Mouse (Mus musculus): ENCODE measurements around the gene Ambra1. TPM values are rescaled to one million over a fixed set of nuclear protein-coding genes. Genes with fewer than 3 reads are reported as not detected.

Gene Ambra1
- polyA plus RNA-seq, 1 experiment from 2014 or later, result 25.0 TPM

DNA sequence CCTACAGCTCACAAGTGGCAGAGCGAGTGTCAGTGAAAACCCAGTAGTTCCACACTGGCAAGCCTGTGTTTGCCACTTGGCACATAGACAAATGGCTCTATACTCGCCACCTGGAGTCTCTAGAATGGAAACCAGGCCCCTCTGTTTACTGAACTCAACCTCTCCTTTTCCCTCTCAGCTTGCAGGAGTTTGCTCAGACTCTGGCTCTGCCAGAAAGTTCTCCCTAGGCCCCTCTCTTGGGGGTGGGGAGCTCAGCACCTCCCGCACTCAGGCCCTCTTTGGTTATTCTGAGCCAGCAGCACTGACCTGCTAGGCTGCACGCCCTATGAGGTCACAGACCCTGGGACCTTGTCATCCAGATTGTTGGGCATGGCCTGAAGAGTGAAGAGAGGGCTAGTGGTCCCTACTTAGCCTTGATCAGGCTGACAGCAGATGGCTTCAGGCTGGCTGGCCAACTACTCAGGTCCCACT is 225.2 kb downstream of the Ambra1 start:
- Histone ChIP-seq H3K36me3 (replicated peaks) (peaks cover 23% of the 10 kb centered on the region), H3K27ac (replicated peaks) (0 out of 2 replicates have a peak overlapping the region, but pooled peaks have one; percentile 25), H3K27me3 (replicated peaks; ENCODE audit: low read depth, poor library complexity, severe bottlenecking) (no peaks in the 10 kb centered on the region), H3K9me3 (no peaks in the 10 kb centered on the region), H3K4me3 (no peak overlapping the region), H3K4me1 (peaks cover 56% of the 10 kb centered on the region)
- WGBS, result 90% methylated on average over 4 of the region's 4 CpGs
- DNase-seq (ENCODE audit: low spot score), result no peak

DNA sequence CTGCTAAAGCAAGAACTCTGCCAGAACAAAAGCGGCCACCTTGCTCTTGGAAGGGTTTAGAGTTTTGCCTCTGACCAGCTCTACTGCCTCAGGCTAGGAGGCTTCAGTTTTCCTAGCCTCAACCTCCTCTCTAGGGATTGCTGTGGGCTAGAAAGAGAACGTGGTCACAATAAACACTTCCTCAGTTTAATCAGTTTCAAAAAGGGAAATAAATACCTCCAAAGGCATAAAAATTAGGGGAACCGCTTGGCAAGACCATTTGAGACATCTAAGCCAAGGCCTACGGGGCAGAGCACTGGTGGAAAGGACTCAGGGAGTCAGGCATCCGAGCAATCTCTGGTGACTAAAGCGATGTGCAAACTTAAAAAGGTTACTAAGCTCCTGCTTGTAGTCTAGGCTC is 225.9 kb downstream of the Ambra1 start:
- 81% methylated on average over 6 of the region's 6 CpGs for WGBS
- no peaks in the 10 kb centered on the region for H3K9me3 ChIP-seq
- H3K27ac ChIP-seq (replicated peaks), result no peak overlapping the region
- no peak overlapping the region for H3K4me3 ChIP-seq
- no peak for DNase-seq (ENCODE audit: low spot score)
- H3K36me3 ChIP-seq (replicated peaks), result peaks cover 29% of the 10 kb centered on the region
- H3K27me3 ChIP-seq (replicated peaks; ENCODE audit: low read depth, poor library complexity, severe bottlenecking), result no peaks in the 10 kb centered on the region
- peaks cover 54% of the 10 kb centered on the region for H3K4me1 ChIP-seq

DNA sequence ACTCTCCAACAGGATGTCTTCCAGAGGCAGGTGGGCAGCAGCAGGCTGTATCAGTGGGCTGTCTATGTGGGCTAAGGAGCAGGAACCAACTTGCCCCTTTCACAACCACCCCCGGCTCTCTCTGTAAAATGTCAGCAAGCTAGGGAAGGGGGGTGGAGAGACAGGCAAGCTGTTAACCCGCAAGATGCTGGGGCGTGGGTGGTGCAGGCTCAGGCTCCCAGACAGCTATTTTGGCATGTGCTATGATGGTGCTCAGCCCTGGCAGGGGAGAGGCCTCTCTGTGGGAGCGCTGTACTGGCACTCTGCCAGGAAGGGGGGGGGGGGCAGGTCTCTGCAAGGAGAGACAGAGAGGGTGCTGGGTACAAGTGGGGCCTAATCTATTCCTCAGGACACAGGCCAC is 227.2 kb downstream of the Ambra1 start:
- no peak overlapping the region for H3K4me3 ChIP-seq
- peaks cover 59% of the 10 kb centered on the region for H3K4me1 ChIP-seq
- peak overlapping the region; percentile 44 for H3K27ac ChIP-seq (replicated peaks)
- peaks cover 29% of the 10 kb centered on the region for H3K36me3 ChIP-seq (replicated peaks)
- 76% methylated on average over 4 of the region's 4 CpGs for WGBS
- H3K9me3 ChIP-seq, result no peaks in the 10 kb centered on the region
- no peak for DNase-seq (ENCODE audit: low spot score)
- no peaks in the 10 kb centered on the region for H3K27me3 ChIP-seq (replicated peaks; ENCODE audit: low read depth, poor library complexity, severe bottlenecking)

DNA sequence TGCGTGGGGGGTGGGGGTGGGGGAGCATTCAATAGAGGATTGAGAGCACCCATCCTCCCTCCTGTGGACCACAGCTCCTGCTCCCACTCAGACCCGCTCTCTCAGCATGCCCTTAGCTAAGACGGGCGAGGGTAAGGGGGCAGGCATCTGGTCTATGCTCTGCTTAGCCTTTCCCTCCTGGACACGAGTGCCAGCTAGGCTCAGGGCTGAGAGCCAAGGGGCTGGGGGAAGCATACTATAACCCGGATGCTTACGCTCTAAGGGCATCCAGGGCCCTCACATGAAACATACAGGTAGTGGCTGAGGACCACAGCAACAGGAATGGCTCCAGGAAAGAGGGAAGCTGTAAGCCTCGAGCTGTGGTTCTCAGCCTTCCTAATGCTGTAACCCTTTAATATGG is 228.1 kb downstream of the Ambra1 start:
- H3K27ac ChIP-seq (replicated peaks), result no peak overlapping the region
- peaks cover 69% of the 10 kb centered on the region for H3K4me1 ChIP-seq
- DNase-seq (ENCODE audit: low spot score), result no peak
- WGBS, result 92% methylated on average over 8 of the region's 8 CpGs
- peaks cover 29% of the 10 kb centered on the region for H3K36me3 ChIP-seq (replicated peaks)
- no peaks in the 10 kb centered on the region for H3K27me3 ChIP-seq (replicated peaks; ENCODE audit: low read depth, poor library complexity, severe bottlenecking)
- H3K9me3 ChIP-seq, result no peaks in the 10 kb centered on the region
- no peak overlapping the region for H3K4me3 ChIP-seq

DNA sequence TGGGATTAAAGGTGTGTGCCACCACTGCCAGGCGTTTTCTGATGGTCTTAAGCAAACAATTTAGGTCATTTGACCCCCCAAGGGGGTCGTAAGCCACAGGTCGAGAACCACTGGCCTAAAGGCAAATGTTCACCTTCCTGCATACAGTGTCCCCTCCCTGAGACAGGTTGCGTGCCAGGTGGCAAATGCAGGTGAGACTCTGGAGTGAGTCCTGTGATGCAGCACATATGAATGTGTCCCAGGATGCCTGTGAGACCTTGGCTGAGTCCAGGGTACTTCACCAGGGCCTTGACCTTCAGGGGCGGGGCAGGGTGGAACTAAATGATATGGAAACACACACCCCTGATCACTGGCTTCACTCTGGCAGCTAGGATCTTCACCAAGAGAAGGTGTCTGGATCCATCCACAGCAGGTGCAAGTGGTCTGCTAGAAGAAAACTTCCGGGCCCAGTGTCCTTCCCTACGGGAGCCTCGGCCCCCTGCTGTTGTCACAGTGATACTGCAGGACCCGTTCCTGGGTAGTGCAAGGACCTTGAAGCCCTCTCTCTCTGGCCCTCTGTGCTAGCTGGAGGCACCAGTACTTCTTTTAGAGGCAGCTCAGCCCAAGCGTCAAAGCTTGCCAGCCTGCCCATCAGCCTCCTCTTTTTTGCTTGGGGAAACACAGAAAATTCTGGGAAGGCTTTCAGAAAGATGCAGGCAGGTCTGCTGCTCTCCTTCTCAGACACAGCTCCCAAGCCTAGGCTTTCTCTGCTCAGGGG is 228.9 kb downstream of the Ambra1 start:
- WGBS, result 48% methylated on average over 10 of the region's 10 CpGs
- peak; percentile 74 for DNase-seq (ENCODE audit: low spot score)
- Histone ChIP-seq H3K4me3 (peak overlapping the region; percentile 12; the same call in 1 of the 2 replicates), H3K36me3 (replicated peaks) (peaks cover 29% of the 10 kb centered on the region), H3K27ac (replicated peaks) (no peak overlapping the region), H3K9me3 (no peaks in the 10 kb centered on the region), H3K27me3 (replicated peaks; ENCODE audit: low read depth, poor library complexity, severe bottlenecking) (no peaks in the 10 kb centered on the region), H3K4me1 (peaks cover 67% of the 10 kb centered on the region)

DNA sequence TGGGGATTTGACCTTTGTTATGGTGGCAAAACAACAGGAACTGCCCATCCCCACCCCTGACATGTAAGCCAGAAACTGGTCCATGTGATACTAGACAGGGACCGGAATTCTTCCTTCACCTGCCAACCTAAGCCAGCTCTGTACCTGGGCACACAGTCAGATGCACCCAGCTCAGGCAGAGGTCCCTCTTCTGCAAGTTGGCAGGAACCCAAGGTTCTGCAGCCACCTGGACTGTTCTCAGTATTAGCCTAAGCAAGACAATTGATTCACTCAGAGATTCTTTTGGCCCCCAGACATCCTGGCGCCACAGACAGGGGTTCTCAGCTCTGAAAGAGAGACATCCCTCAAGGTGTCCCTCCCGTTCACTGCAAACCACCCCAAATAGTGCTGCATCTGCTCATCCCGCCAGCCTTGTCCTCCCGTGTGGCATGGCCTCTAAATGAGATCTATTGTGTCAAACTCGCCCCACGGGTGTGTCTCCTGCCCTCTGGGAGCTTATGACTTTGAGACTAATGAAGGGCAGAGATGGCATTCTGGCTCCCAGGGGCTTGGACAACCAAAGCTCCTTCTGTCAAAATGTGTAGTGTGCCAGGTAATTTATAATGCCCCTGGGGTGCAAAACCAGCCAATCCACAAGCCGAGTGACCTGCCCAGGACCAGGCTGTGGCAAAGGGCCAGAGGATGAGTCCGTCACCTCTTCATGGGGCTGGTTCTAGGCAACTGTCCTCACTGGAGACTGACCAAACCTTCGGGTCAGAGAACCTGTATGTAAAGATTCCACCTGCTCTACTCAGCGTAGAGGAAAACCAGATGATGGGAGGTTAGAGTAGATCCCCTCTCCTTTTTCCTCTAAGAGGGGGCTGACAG is 229.8 kb downstream of the Ambra1 start:
- peaks cover 29% of the 10 kb centered on the region for H3K36me3 ChIP-seq (replicated peaks)
- H3K4me3 ChIP-seq, result no peak overlapping the region
- 82% methylated on average over 11 of the region's 11 CpGs for WGBS
- H3K9me3 ChIP-seq, result no peaks in the 10 kb centered on the region
- peaks cover 5% of the 10 kb centered on the region for H3K27me3 ChIP-seq (replicated peaks; ENCODE audit: low read depth, poor library complexity, severe bottlenecking)
- no peak overlapping the region for H3K27ac ChIP-seq (replicated peaks)
- DNase-seq (ENCODE audit: low spot score), result no peak
- peaks cover 68% of the 10 kb centered on the region for H3K4me1 ChIP-seq

DNA sequence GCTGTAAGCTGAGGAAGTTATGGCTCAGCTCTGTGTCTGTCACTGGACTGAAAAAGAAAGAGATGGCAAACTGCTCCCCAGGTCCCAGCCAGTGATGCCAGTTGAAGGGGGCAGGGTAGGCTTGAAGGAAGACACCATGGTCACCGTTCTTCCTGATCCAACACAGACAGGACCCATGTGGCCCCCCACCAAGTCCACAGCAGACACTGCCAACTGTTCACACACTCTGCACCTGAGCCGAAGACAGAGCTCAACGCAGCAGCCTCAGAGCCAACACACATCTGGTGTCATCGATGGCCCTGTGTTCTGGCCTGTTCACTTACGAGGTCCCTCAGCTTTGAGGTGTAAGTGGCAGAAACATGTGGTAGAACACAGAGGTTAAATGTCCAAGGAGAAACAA is 230.5 kb downstream of the Ambra1 start:
- peaks cover 29% of the 10 kb centered on the region for H3K36me3 ChIP-seq (replicated peaks)
- H3K9me3 ChIP-seq, result no peaks in the 10 kb centered on the region
- H3K27ac ChIP-seq (replicated peaks), result no peak overlapping the region
- no peak overlapping the region for H3K4me3 ChIP-seq
- no peak for DNase-seq (ENCODE audit: low spot score)
- H3K27me3 ChIP-seq (replicated peaks; ENCODE audit: low read depth, poor library complexity, severe bottlenecking), result peaks cover 12% of the 10 kb centered on the region
- 93% methylated on average over 5 of the region's 5 CpGs for WGBS
- peaks cover 70% of the 10 kb centered on the region for H3K4me1 ChIP-seq

DNA sequence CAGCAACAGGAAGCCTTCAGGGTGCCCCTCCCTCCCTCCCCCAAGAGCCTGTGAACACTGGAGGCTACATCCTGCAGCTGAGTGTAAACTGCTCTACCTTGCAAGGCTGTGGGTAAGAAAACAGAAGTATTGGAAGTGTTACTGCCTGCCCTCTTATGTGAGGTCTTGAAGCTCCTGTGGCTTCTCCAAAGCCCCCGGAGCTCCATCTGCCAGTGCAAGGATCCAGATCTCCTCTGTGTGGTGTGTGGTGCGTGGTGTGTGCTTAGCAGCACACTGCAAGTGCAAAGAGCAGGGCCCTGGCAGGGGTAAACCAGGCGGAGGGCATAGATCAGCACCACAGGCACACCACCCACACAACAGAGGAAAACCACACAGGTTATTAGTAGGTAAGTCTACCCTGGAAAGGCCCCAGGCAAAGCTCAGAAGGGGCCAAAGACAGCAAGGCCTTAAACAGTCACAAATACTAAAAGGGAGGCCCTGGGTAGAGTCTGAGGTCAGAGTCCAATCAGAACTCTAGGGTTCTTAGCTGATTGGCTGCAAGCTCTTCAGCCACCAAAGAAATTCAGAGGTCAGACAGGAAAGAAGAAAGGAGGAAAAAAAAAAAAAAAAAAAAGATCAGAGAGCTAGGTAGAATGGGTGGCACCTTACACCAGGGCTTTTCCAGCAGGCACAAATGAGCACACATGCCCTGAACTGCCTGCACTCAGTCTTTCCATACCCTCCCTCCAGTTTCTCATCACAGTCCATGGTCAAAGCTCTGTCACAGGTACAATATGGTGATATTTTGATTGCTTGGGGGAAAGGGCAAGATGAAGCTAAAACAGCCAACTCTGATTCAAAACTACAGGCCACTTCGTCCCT is 232.2 kb downstream of the Ambra1 start:
- 61% methylated on average over 4 of the region's 4 CpGs for WGBS
- H3K27ac ChIP-seq (replicated peaks), result peak overlapping the region; percentile 92
- no peak for DNase-seq (ENCODE audit: low spot score)
- H3K27me3 ChIP-seq (replicated peaks; ENCODE audit: low read depth, poor library complexity, severe bottlenecking), result peaks cover 26% of the 10 kb centered on the region
- no peaks in the 10 kb centered on the region for H3K9me3 ChIP-seq
- H3K4me3 ChIP-seq, result peak overlapping the region; percentile 95
- peaks cover 22% of the 10 kb centered on the region for H3K36me3 ChIP-seq (replicated peaks)
- H3K4me1 ChIP-seq, result peaks cover 71% of the 10 kb centered on the region

DNA sequence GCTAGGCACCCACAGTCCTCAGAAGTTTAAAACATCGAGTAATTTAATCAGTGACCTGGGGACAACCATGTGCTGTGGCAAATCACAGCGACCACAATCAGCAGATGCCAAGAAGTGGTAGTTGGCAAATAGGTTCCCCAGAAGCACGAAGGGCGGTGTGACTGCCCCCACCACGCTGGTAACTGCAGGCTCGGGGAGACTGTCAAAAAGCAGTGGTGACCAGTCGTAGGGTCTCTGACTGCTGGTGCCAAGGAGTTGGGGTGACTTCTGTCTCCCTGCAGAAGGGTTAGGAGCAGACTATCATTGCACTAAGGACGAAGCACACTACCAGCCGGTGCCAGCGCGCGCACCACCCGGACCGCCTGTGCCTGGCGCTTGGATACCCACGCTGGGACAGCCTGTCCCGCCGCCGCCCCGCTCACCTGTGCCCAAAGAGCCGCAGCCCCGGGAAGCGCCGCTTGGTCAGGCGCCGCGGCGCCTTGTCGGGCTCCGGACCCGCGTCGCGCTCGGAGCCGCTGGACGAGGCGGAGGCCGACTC is 233.0 kb downstream of the Ambra1 start:
- Histone ChIP-seq H3K27ac (replicated peaks) (peak overlapping the region; percentile 92), H3K4me1 (peaks cover 66% of the 10 kb centered on the region), H3K36me3 (replicated peaks) (peaks cover 18% of the 10 kb centered on the region), H3K4me3 (peak overlapping the region; percentile 95), H3K9me3 (no peaks in the 10 kb centered on the region), H3K27me3 (replicated peaks; ENCODE audit: low read depth, poor library complexity, severe bottlenecking) (peaks cover 26% of the 10 kb centered on the region)
- WGBS, result under 1% methylated on average over 39 of the region's 39 CpGs
- DNase-seq (ENCODE audit: low spot score), result no peak

DNA sequence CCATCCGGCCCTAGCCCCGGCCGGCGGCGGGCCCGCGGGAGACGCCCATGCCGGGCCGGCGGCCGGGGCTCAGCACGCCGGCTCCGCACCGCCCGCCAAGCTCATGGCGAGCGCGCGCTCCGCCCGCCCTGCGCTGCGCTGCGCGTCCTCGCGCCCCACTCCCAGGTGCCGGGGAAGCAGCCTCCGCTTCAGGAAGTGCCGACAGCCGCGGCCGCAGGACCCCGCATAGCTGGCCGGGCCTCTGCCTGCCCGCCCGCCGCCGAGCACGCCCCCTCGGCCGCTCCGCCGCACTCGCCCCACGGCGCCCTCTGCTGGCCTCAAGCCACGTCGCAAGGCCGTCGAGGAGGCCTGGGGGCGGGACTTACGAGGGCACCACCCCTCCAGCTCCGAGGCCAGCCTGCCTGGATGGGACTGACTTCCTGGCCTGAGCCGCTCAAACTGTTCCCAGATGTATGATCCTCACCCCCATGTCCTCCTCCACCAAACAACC is 233.6 kb downstream of the Ambra1 start:
- H3K9me3 ChIP-seq, result no peaks in the 10 kb centered on the region
- H3K27me3 ChIP-seq (replicated peaks; ENCODE audit: low read depth, poor library complexity, severe bottlenecking), result peaks cover 26% of the 10 kb centered on the region
- under 1% methylated on average over 57 of the region's 57 CpGs for WGBS
- peak; percentile 98 for DNase-seq (ENCODE audit: low spot score)
- H3K36me3 ChIP-seq (replicated peaks), result peaks cover 16% of the 10 kb centered on the region
- H3K4me3 ChIP-seq, result peak overlapping the region; percentile 95
- peaks cover 68% of the 10 kb centered on the region for H3K4me1 ChIP-seq
- H3K27ac ChIP-seq (replicated peaks), result peak overlapping the region; percentile 92

DNA sequence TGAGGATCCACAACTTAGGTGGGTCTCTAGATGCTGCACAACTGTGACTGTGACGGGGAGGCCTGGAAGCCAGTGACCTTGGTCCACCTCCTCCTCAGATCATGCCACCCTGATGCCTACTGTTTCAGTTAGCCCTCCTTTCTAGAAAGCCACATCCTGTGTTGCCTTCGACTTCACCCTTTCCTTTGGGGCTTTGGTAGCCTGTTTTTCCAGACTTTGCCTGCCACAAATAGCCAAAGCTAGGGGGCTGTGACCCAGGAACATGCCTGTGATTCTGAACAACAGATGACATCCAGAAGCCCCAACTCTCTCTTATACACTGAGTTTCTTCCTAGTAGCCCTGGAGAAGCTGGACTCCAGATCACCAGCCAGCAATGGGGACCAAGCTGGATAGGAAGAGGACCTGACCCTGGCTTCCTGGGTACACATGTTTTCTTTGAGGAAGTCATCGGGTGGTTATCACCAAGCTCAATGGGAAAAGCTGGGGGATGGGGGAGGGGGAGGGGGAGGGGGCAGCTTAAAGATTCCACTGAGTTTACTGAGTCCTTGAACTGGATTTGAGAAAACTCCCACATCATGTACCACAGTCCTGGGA is 234.8 kb downstream of the Ambra1 start:
- peaks cover 60% of the 10 kb centered on the region for H3K4me1 ChIP-seq
- peak overlapping the region; percentile 92 for H3K27ac ChIP-seq (replicated peaks)
- H3K4me3 ChIP-seq, result peak overlapping the region; percentile 95
- H3K27me3 ChIP-seq (replicated peaks; ENCODE audit: low read depth, poor library complexity, severe bottlenecking), result peaks cover 33% of the 10 kb centered on the region
- DNase-seq (ENCODE audit: low spot score), result no peak
- no peaks in the 10 kb centered on the region for H3K9me3 ChIP-seq
- peaks cover 11% of the 10 kb centered on the region for H3K36me3 ChIP-seq (replicated peaks)
- WGBS, result 67% methylated on average over 3 of the region's 3 CpGs

All from embryonic facial prominence, embryonic 10.5 days (tissue).